Mouse (Mus musculus) erythroblast, embryonic 14.5 days (primary cell): ENCODE measurements around the gene Plekha7.

ENCODE experiments used
- GATA1 ChIP-seq: IDR thresholded peaks from 2 replicates; pipeline ENCODE4 v1.6.1; 2012; ENCODE audit warnings: low read length, inconsistent platforms, mixed read lengths
- TAL1 ChIP-seq: IDR thresholded peaks from 3 replicates; pipeline ENCODE4 v1.6.1; 2012; ENCODE audit warnings: low read length, inconsistent platforms, mixed read lengths

DNA sequence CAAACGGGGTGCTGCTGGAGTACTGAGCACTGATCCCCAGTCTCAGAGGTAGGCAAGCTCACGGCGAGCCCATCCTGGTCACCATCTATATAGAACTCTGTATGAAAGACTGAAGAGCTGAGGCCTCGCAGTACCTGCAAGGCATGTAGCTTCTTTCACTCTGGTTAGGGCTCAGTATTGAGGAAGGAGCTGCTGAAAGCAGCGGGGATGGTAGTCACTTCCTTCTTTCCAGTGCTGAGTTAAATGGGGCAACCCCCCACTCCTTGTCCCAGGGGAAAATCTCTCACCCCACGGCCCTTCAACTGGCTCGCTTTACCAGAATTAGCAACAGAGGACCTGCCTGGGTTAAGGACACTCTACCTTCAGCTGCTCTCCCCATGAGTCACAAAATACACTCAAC is 140.0 kb downstream of the Plekha7 start:
- TF ChIP-seq GATA1 (no peak), TAL1 (no peak)
